Comparison of ENCODE assay signal across 8 mouse cellular contexts in genomic region chr2:116975601-116976431, GRCm38 (mm10).
DNase-seq lines count a peak whose midpoint lies in the region; ATAC-seq and TF ChIP-seq lines count a peak whose summit lies in the region.

No protein-coding gene starts in this region.

- CTCF ChIA-PET in Patski (lab: Charles Lee), result no interaction called here

- H3K4me2 ChIP-seq in hindbrain, embryonic 16.5 days (ENCODE audit: low read length), result peak overlapping the region; percentile 77

- in situ Hi-C loops in Patski (cut with MboI; ENCODE audit: low pct_unique_long_range_greater_than_20kb), result no loop called here

- POLR2A ChIA-PET in Patski (lab: Charles Lee), result interaction anchor here (1.6 kb wide), 1 partner anchor 23 kb away, joined by 6 read pairs; no protein-coding TSS in a partner anchor

- H3K4me3 ChIP-seq in gastrocnemius, adult 2 months, result peak overlapping the region; percentile 82
- H3K4me3 ChIP-seq in hindbrain, embryonic 16.5 days (ENCODE audit: low read length), result peak overlapping the region; percentile 54

- H3K9ac ChIP-seq in hindbrain, embryonic 16.5 days (ENCODE audit: low read depth, low read length), result peak overlapping the region; percentile 81

- ATAC-seq in Patski, result peak; percentile 85
- ATAC-seq in hindbrain, embryonic 16.5 days, result peak; percentile 96

- peaks cover 34% of the 10 kb centered on the region for H3K4me1 ChIP-seq in hindbrain, embryonic 16.5 days (ENCODE audit: control insufficient read depth, insufficient read depth, low read depth, low read length)

- DNase-seq in Patski (ENCODE audit: low read depth, low spot score), result no peak
- peak; percentile 80 to 85 for DNase-seq in cerebellum, postnatal 36 days
- peak; percentile 80 for DNase-seq in gastrocnemius, adult 2 months
- DNase-seq in left cerebral cortex, adult 11 months (ENCODE audit: low spot score), result peak; percentile 84
- peak; percentile 67 for DNase-seq in lung, postnatal 25 days (ENCODE audit: low spot score)
- peak; percentile 90 for DNase-seq in retina, embryonic 14.5 days (ENCODE audit: low spot score)
- peak; percentile 28 to 37 for DNase-seq in thymus, postnatal 36 days

- peak overlapping the region; percentile 88 for H3K27ac ChIP-seq in gastrocnemius, adult 2 months
- H3K27ac ChIP-seq in hindbrain, embryonic 16.5 days (ENCODE audit: low read depth, low read length), result peak overlapping the region; percentile 89

- under 1% methylated on average over 50 of the region's 54 CpGs for WGBS in hindbrain, embryonic 16.5 days

- H3K9me3 ChIP-seq in hindbrain, embryonic 16.5 days (ENCODE audit: control insufficient read depth, low read length), result no peaks in the 10 kb centered on the region

- intact Hi-C loops in gastrocnemius, adult 2 months (cut with DNase I), result loop anchor here (2.0 to 5.0 kb wide), 2 partner anchors 41 to 139 kb away; no protein-coding TSS in a partner anchor

- TF ChIP-seq CTCF in Patski (IDR thresholded peaks at IDR 0.05), result peak; percentile 29
- peak; percentile 16; the same call in 1 of the 2 replicates for TF ChIP-seq CTCF in gastrocnemius, adult 2 months (IDR thresholded peaks at IDR 0.05)

- no peaks in the 10 kb centered on the region for H3K27me3 ChIP-seq in Patski
- no peaks in the 10 kb centered on the region for H3K27me3 ChIP-seq in hindbrain, embryonic 16.5 days (replicated peaks; ENCODE audit: control insufficient read depth, insufficient read depth, low read length)

- H3K36me3 ChIP-seq in hindbrain, embryonic 16.5 days (ENCODE audit: control insufficient read depth, insufficient read depth, low read length), result no peaks in the 10 kb centered on the region
